Mouse (Mus musculus) olfactory bulb, adult 2 months (tissue): ENCODE data around the gene Rhot1.

Source experiments
- CTCF ChIP-seq: fragments of 200-500 bp; IDR thresholded peaks from 2 replicates; pipeline ENCODE4 v1.5.1; 2012; ENCODE audit warnings: low read depth, mild to moderate bottlenecking, low read length, moderate library complexity; ENCODE audit not compliant: insufficient read depth
- POLR2A ChIP-seq: fragments of 200-500 bp; IDR thresholded peaks from 2 replicates; pipeline ENCODE4 v1.6.1; 2012; ENCODE audit warnings: mild to moderate bottlenecking, low read depth, low read length, moderate library complexity; ENCODE audit not compliant: insufficient read depth

- no peak for TF ChIP-seq POLR2A
- TF ChIP-seq CTCF = no peak
Observed at GRCm38 (mm10) chr11:80302046-80302390, 93.2 kb downstream of the Rhot1 start.
